In the genomic region with DNA sequence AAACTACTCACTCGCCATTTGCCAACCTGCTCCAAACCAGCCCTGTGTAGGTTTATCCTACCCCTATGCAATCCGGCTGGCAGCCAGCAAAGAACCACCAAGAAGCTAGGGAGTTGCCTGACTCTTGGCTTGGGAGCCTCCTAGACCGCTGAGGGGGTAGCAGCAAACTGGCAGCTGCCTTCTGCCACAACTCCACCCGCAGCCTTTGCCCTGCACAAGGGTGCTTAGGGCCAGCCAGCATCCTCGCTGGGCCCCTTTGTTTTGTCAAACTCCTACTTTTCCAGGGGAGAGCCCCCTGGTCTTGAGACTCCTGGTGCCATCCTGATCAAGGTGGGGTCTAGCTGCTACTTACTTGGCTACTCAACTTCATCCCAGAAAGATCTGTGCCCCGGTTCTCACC, we compare ENCODE assay signal across 13 mouse cellular contexts. TPM values are rescaled to one million over a fixed set of nuclear protein-coding genes. Genes with fewer than 3 reads are reported as not detected.
DNase-seq lines count a peak whose midpoint lies in the region; ATAC-seq lines count a peak whose summit lies in the region.
"Had no signal": no experiment of that assay in that cellular context is flagged by ENCODE, and none has a peak within 500 bp of the region (broad histone marks: within the 10 kb centered on the region; RNA-seq: fewer than 3 reads in every experiment).

No protein-coding gene starts in this region.

- H3K27me3 ChIP-seq in intestine, embryonic 16.5 days (replicated peaks; ENCODE audit: control insufficient read depth, insufficient read depth, low read length), result peaks cover 6% of the 10 kb centered on the region

- H3K4me1 ChIP-seq in intestine, embryonic 16.5 days (ENCODE audit: control insufficient read depth, insufficient read depth, low read length), result peaks cover 54% of the 10 kb centered on the region

- H3K9ac ChIP-seq in intestine, embryonic 16.5 days (ENCODE audit: low read depth, low read length), result no peak overlapping the region

- peak; percentile 47 for DNase-seq in adrenal gland, postnatal 10 days
- DNase-seq in adrenal gland, postnatal 4 days (ENCODE audit: low spot score in 2 of 2), result no peak
- peak; percentile 76 for DNase-seq in adipocyte (ENCODE audit: low spot score)
- peak; percentile 53 for DNase-seq in neural tube, embryonic 10.5 days (ENCODE audit: extremely low spot score, low spot score)
- DNase-seq in left cerebral cortex, postnatal 10 days (ENCODE audit: extremely low spot score in 1 of 2, low spot score in 2 of 2), result no peak
- DNase-seq in urinary bladder, postnatal 36 days (ENCODE audit: low spot score in 2 of 2), result no peak
- no peak for DNase-seq in embryo, embryonic 11 days
- DNase-seq: cerebellum, postnatal 10 days had no signal

- H3K4me3 ChIP-seq in intestine, embryonic 16.5 days (ENCODE audit: low read length), result no peak overlapping the region

- 39% methylated on average over 6 of the region's 6 CpGs for WGBS in intestine, embryonic 16.5 days

- peak overlapping the region; percentile 44 for H3K4me2 ChIP-seq in intestine, embryonic 16.5 days (ENCODE audit: low read depth, low read length)

- no peaks in the 10 kb centered on the region for H3K9me3 ChIP-seq in intestine, embryonic 16.5 days (ENCODE audit: control insufficient read depth, low read length)

- ATAC-seq in intestine, embryonic 16.5 days, result no peak

- intact Hi-C loops in left cerebral cortex, postnatal 10 days (cut with DNase I), result no loop called here

- H3K36me3 ChIP-seq in intestine, embryonic 16.5 days (ENCODE audit: control insufficient read depth, insufficient read depth, low read length), result no peaks in the 10 kb centered on the region

- H3K27ac ChIP-seq in intestine, embryonic 16.5 days (ENCODE audit: low read length), result peak overlapping the region; percentile 86
- H3K27ac ChIP-seq: macrophage had no signal

RNA-seq across cellular contexts. Expression of a gene that starts 6.9 kb away (rescaled TPM):
- 10 to 100 TPM in 1 of 2 experiments, 1 to 10 TPM in 1; 8.0 to 11.4 TPM for total RNA-seq in adrenal gland, postnatal 10 days (2021)
- 1 to 10 TPM; 6.5 to 7.3 TPM for total RNA-seq in adrenal gland, postnatal 4 days (2021)
- 1.7 and 2.4 TPM in 2 replicates for polyA plus RNA-seq in intestine, embryonic 16.5 days (2015; fragmentation: Nextera tagmentation; extraction: Ambion mirVana)
- total RNA-seq in left cerebral cortex, postnatal 10 days (2021), result not detected
- total RNA-seq: left cerebral cortex, postnatal 36 days had no signal

RNA-seq across cellular contexts. Expression of a gene that starts 7.4 kb away (rescaled TPM):
- under 1 TPM; 0.27 to 0.94 TPM for total RNA-seq in adrenal gland, postnatal 10 days (2021)
- total RNA-seq in adrenal gland, postnatal 4 days (2021), result 1 to 10 TPM; 1.0 to 1.6 TPM
- polyA plus RNA-seq in intestine, embryonic 16.5 days (2015; fragmentation: Nextera tagmentation; extraction: Ambion mirVana), result 1.5 TPM in 2 replicates
- total RNA-seq in left cerebral cortex, postnatal 10 days (2021), result not detected
- total RNA-seq: gastrocnemius, adult 18-20 months; left cerebral cortex, postnatal 36 days had no signal
- polyA plus RNA-seq: macrophage had no signal

RNA-seq across cellular contexts. Expression of a gene that starts 19.7 kb away (rescaled TPM):
- 10 to 100 TPM; 28.0 to 28.2 TPM for total RNA-seq in adrenal gland, postnatal 10 days (2021)
- 10 to 100 TPM; 25.9 TPM for total RNA-seq in adrenal gland, postnatal 4 days (2021)
- polyA plus RNA-seq in intestine, embryonic 16.5 days (2015; fragmentation: Nextera tagmentation; extraction: Ambion mirVana), result 15.3 and 15.5 TPM in 2 replicates
- not detected for total RNA-seq in left cerebral cortex, postnatal 10 days (2021)
- total RNA-seq: left cerebral cortex, postnatal 36 days had no signal

RNA-seq across cellular contexts. Expression of a gene that starts 20.0 kb away (rescaled TPM):
- total RNA-seq in adrenal gland, postnatal 10 days (2021), result 1 to 10 TPM; 2.3 to 5.1 TPM
- 1 to 10 TPM; 5.3 to 6.2 TPM for total RNA-seq in adrenal gland, postnatal 4 days (2021)
- 5.0 and 5.1 TPM in 2 replicates for polyA plus RNA-seq in intestine, embryonic 16.5 days (2015; fragmentation: Nextera tagmentation; extraction: Ambion mirVana)
- not detected for total RNA-seq in left cerebral cortex, postnatal 10 days (2021)
- total RNA-seq: left cerebral cortex, postnatal 36 days had no signal
- polyA plus RNA-seq: macrophage had no signal

RNA-seq across cellular contexts. Expression of a gene that starts 23.9 kb away (rescaled TPM):
- total RNA-seq in adrenal gland, postnatal 10 days (2021), result 1 to 10 TPM; 4.8 to 8.6 TPM
- total RNA-seq in adrenal gland, postnatal 4 days (2021), result 10 to 100 TPM in 1 of 2 experiments, 1 to 10 TPM in 1; 6.7 to 10.6 TPM
- 1.2 and 1.4 TPM in 2 replicates for polyA plus RNA-seq in intestine, embryonic 16.5 days (2015; fragmentation: Nextera tagmentation; extraction: Ambion mirVana)
- not detected for total RNA-seq in left cerebral cortex, postnatal 10 days (2021)
- total RNA-seq: left cerebral cortex, postnatal 36 days had no signal
- polyA plus RNA-seq: heart, embryonic 11.5 days; macrophage had no signal

Comparison
In these comparisons a context has a peak if more than half of its experiments do, and no peak if none do; other contexts are left out.
1. DNase-seq: peak in adrenal gland, postnatal 10 days (single experiment), adipocyte (single experiment) and neural tube, embryonic 10.5 days (single experiment); none in adrenal gland, postnatal 4 days (0 of 2), left cerebral cortex, postnatal 10 days (0 of 2), urinary bladder, postnatal 36 days (0 of 2) and embryo, embryonic 11 days (single experiment).
2. RNA of a gene that starts 6.9 kb away (total RNA-seq): 8.0 to 11.4 TPM in adrenal gland, postnatal 10 days and 6.5 to 7.3 TPM in adrenal gland, postnatal 4 days; not detected in left cerebral cortex, postnatal 10 days; every median in the first group is over 4 times any median in the second.
3. RNA of a gene that starts 19.7 kb away (total RNA-seq): 28.0 to 28.2 TPM in adrenal gland, postnatal 10 days and 25.9 TPM in adrenal gland, postnatal 4 days; not detected in left cerebral cortex, postnatal 10 days; every median in the first group is over 10 times any median in the second.